ENCODE assay signal across 9 mouse cellular contexts in genomic region chr6:113881561-113882243, GRCm38 (mm10).
DNase-seq lines count a peak whose midpoint lies in the region; ATAC-seq and TF ChIP-seq lines count a peak whose summit lies in the region.
"Had no signal": no experiment of that assay in that cellular context is flagged by ENCODE, and none has a peak within 500 bp of the region (broad histone marks: within the 10 kb centered on the region; RNA-seq: fewer than 3 reads in every experiment).

No protein-coding gene starts in this region.

- H3K27me3 ChIP-seq in heart, embryonic 11.5 days (ENCODE audit: control insufficient read depth, insufficient read depth, low read length) = peaks cover 6% of the 10 kb centered on the region; the same call in 1 of the 2 replicates
- no peaks in the 10 kb centered on the region for H3K27me3 ChIP-seq in thymus, adult 2 months (ENCODE audit: control insufficient read depth, insufficient read depth, low read length)
- no peaks in the 10 kb centered on the region for H3K27me3 ChIP-seq in hindbrain, postnatal 0 days (ENCODE audit: insufficient read depth, low read length)
- H3K27me3 ChIP-seq: lung, embryonic 15.5 days had no signal

- H3K4me3 ChIP-seq in heart, embryonic 11.5 days (ENCODE audit: low read depth, low read length) = no peak overlapping the region
- no peak overlapping the region for H3K4me3 ChIP-seq in thymus, adult 2 months (ENCODE audit: control insufficient read depth, insufficient read depth, low read length)
- H3K4me3 ChIP-seq in hindbrain, postnatal 0 days (ENCODE audit: low read length) = no peak overlapping the region
- H3K4me3 ChIP-seq: lung, embryonic 15.5 days had no signal

- intact Hi-C loops in heart, postnatal 14 days (cut with DNase I) = no loop called here

- no peaks in the 10 kb centered on the region for H3K36me3 ChIP-seq in heart, embryonic 11.5 days (ENCODE audit: control insufficient read depth, insufficient read depth, low read length)
- no peaks in the 10 kb centered on the region for H3K36me3 ChIP-seq in thymus, adult 2 months (ENCODE audit: control insufficient read depth, insufficient read depth, low read length)
- no peaks in the 10 kb centered on the region for H3K36me3 ChIP-seq in hindbrain, postnatal 0 days (ENCODE audit: insufficient read depth, low read length)
- H3K36me3 ChIP-seq: lung, embryonic 15.5 days had no signal

- TF ChIP-seq POLR2A in thymus, adult 2 months (IDR thresholded peaks at IDR 0.05; ENCODE audit: control insufficient read depth, extremely low read depth, insufficient read depth, low read length, poor library complexity) = no peak

- H3K4me2 ChIP-seq in heart, embryonic 11.5 days = no peak overlapping the region
- no peak overlapping the region for H3K4me2 ChIP-seq in hindbrain, postnatal 0 days (ENCODE audit: low read depth, low read length)
- H3K4me2 ChIP-seq: lung, embryonic 15.5 days had no signal

- peak; percentile 21 to 58 for DNase-seq in heart, postnatal 14 days
- peak; percentile 45 for DNase-seq in thymus, postnatal 4 days
- no peak for DNase-seq in thymus, adult 2 months
- peak; percentile 28 for DNase-seq in hindbrain, postnatal 0 days (ENCODE audit: low spot score)
- peak; percentile 13 for DNase-seq in yolk sac, embryonic 10.5 days (ENCODE audit: low spot score)
- no peak for DNase-seq in cerebellum, postnatal 14 days
- no peak for DNase-seq in cerebellum, adult 11-12 months

- no peak for TF ChIP-seq CTCF in thymus, adult 2 months (IDR thresholded peaks at IDR 0.05; ENCODE audit: borderline replicate concordance, control insufficient read depth, extremely low read depth, insufficient read depth, low read length, poor library complexity)
- TF ChIP-seq CTCF in hindbrain, postnatal 0 days (IDR thresholded peaks at IDR 0.05; ENCODE audit: low read depth) = no peak

- no peak overlapping the region for H3K9ac ChIP-seq in heart, embryonic 11.5 days (ENCODE audit: low read depth, low read length)
- H3K9ac ChIP-seq in hindbrain, postnatal 0 days (replicated peaks; ENCODE audit: low read length) = no peak overlapping the region
- H3K9ac ChIP-seq: lung, embryonic 15.5 days had no signal

- no peak for ATAC-seq in heart, embryonic 11.5 days (replicated peaks; ENCODE audit: insufficient number of reproducible peaks, low FRiP score, low TSS enrichment)
- ATAC-seq in hindbrain, postnatal 0 days = no peak

- WGBS in heart, embryonic 11.5 days (ENCODE audit: insufficient replicate concordance) = 42% methylated on average over 10 of the region's 10 CpGs
- WGBS in thymus, adult 2 months = 60% methylated on average over 10 of the region's 10 CpGs
- WGBS in hindbrain, postnatal 0 days = 60% methylated on average over 10 of the region's 10 CpGs

- no peaks in the 10 kb centered on the region for H3K4me1 ChIP-seq in heart, embryonic 11.5 days (ENCODE audit: control insufficient read depth, insufficient read depth, low read length)
- H3K4me1 ChIP-seq in thymus, adult 2 months (replicated peaks; ENCODE audit: control insufficient read depth, insufficient read depth, low read length) = no peaks in the 10 kb centered on the region
- no peaks in the 10 kb centered on the region; the same call in 1 of the 2 replicates for H3K4me1 ChIP-seq in hindbrain, postnatal 0 days (ENCODE audit: insufficient read depth, low read length)
- H3K4me1 ChIP-seq: lung, embryonic 15.5 days had no signal

- no peak overlapping the region for H3K27ac ChIP-seq in heart, embryonic 11.5 days (ENCODE audit: low read depth, low read length)
- no peak overlapping the region for H3K27ac ChIP-seq in thymus, adult 2 months (ENCODE audit: control insufficient read depth, insufficient read depth, low read length)
- no peak overlapping the region for H3K27ac ChIP-seq in hindbrain, postnatal 0 days
- H3K27ac ChIP-seq: lung, embryonic 15.5 days had no signal

- no peaks in the 10 kb centered on the region for H3K9me3 ChIP-seq in heart, embryonic 11.5 days (replicated peaks; ENCODE audit: control insufficient read depth, low read length)
- no peaks in the 10 kb centered on the region for H3K9me3 ChIP-seq in hindbrain, postnatal 0 days (ENCODE audit: low read length)
- H3K9me3 ChIP-seq: lung, embryonic 15.5 days had no signal

Comparison
In these comparisons a context has a peak if more than half of its experiments do, and no peak if none do; other contexts are left out.
1. DNase-seq: peak in heart, postnatal 14 days (2 of 2), thymus, postnatal 4 days (single experiment), hindbrain, postnatal 0 days (single experiment) and yolk sac, embryonic 10.5 days (single experiment); none in thymus, adult 2 months (single experiment), cerebellum, postnatal 14 days (0 of 2) and cerebellum, adult 11-12 months (single experiment).